Mouse (Mus musculus) urinary bladder, adult 18-20 months (tissue): Measurements from ENCODE around the gene Lyrm7.
"Not testable (repeated sequence)": the region's sequence is repeated elsewhere in the genome, so short reads cannot be mapped to it uniquely, and the experiment has no call there.

ENCODE experiments used
- DNase-seq, 2 experiments: peaks; one replicate each; pipeline ENCODE4 v3.0.0; 2022; ENCODE audit warnings: low spot score in 2 of 2, mixed read lengths in 2 of 2

Lyrm7 gene

DNA sequence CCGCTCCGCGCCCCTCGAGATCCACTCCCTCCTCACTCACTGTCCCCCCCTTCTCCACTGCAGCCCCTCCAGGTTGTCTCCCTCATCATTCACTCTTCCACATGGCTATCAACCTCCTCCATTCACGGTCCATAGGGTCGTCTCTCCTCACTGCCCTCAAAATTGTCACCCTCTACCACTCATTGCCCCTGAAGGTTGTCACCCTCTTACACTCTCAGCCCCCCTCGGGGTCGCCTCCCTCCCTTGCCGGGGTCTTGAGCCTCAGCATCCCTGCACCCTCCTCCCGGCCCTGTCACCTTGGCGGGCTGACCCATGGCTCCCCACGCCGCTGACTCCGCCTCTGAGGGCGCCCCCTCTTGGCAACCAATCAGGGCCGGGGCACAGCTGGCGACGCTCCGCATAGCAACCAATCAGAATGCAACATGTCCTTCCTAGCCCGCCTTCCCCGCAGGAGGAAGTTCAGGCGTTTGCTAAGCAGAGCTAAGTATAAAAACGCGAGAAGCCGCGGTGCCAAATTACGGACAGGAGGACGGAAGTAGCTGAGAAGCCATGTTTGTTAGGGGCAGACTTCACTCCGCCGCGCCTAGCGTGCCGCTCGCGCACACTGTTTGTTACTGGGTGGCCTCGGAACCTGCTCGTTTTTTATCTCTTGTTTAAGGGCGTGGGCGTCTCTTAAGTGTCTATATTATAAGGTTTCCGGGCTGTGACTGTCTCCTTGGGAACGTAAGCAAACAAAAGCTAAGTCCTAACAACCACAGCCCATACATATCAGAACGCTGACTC, at the start of gene Lyrm7:
Gene Lyrm7, minus strand, starts transcription at position 661 of the 783 bp plus-strand sequence.
- peak; percentile 91 to 95 for DNase-seq

DNA sequence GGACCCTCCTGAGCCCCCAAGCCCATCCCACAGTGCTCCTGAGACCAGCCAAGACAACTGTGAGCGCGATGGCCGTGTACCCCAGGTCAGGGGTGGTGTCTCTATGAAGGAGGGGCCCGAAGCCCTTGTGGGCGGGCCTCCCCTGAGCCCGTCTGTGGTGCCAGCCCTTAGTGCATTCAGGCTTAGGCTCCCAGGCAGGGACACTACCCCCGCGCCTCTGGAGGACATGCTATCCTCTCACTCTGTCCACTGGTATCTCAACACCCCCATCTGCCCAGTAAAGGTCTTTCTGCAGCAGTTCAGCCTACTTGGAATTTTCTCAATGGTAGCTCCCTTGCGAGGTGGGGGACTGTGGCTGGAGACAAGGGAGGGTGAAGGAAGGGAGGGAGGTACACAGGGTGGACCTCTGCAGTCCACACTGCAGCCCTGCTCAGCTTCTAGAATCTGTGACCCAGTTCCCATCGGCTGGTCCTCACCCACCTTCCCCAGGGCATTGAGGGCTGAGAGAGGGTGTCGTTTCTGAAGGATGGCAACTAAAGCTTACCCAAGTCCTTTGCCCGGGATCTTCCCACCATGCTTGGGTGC, 49.5 kb upstream of the Lyrm7 start:
- no peak for DNase-seq

DNA sequence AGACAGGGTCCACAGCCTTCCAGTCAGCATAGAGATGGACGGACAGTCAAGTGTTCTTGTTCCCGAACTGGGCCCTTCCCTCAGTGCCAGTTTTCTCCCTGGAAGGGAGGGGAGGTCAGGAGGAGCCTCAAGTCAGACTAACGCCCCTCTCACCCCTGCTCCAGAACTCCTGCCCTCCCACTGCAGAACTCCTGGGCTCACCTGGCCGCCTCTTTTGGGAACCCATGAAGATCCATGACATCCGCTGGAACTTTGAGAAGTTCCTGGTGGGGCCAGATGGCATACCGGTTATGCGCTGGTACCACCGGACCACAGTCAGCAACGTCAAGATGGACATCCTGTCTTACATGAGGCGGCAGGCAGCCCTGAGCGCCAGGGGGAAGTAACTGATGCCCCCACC, 48.6 kb upstream of the Lyrm7 start:
- DNase-seq, result no peak

DNA sequence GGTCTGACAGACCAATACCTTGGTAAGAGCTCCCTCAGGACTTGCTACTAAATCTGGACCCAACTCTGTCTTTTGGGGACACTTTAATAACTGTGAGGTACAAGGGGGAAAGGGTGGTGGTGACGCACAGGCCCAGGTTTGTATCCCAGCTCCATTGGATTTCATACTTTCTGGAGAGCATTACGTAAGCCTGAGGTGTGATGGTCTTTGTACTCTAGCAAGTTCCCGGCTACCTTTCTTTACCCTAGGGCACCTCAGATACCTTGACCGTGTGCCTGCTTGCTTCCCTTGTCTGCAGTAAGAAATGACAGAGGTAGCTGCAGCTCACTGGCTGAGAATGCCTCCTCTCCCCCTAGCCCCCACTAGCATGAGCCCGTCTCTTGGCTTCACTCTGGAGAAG, 46.5 kb upstream of the Lyrm7 start:
- no peak for DNase-seq

DNA sequence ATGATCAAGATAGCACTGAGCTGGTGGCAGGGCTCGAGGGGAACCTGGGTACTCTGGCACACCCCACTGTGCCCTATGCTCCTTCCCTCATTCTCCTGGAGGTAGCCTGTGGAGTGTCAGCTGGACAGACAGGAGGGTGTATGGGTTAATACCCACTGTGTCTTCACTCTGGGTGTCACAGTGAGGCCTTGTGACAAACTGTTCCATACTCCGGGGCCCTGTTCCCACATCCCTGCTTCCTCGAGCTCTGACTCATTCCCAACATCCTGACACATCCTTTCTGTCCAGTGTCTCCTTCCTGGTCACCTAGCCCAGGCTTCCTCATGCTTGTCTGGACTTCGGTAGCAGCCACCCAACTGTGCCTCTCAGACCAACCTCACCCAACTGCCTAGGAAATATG, 45.8 kb upstream of the Lyrm7 start:
- no peak for DNase-seq

DNA sequence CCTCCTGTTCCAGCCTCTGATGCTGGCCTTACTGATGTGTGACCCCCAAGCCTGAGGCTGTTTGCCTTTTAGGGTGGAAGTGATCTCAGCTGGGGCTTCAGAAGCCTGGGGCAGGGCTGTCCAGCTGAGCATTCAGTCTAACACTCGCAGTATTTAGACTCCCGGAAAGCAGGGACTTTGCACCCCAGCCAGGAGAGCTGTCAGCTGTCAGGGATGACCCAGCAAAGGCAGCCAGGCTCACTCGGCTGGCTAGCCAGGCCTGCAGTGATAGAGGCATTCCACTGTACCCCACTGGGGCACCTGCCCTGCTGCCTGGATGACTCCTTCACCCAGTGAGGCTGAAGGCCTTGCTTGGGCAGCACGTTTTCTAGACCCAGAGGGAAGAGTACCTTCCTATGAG, 45.2 kb upstream of the Lyrm7 start:
- DNase-seq, result no peak

DNA sequence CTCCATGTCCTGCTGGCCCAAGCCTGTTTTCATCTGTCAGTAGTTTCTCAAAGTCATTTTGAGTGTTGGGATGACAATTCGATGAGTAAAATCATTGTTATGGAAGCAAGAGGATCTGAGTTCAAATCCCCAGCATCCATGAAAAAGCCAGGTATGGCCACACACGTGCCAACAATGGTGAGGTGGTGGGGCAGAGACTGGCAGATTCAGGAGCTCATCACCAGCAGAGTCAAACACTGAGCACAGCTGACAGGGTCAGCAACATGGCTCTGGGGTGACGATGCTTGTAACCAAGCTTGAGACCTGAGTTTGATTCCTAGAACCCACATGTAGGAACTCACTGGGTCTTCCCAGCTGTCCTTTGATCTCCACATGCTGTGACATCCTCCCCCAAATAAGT, 44.4 kb upstream of the Lyrm7 start:
- no peak for DNase-seq

DNA sequence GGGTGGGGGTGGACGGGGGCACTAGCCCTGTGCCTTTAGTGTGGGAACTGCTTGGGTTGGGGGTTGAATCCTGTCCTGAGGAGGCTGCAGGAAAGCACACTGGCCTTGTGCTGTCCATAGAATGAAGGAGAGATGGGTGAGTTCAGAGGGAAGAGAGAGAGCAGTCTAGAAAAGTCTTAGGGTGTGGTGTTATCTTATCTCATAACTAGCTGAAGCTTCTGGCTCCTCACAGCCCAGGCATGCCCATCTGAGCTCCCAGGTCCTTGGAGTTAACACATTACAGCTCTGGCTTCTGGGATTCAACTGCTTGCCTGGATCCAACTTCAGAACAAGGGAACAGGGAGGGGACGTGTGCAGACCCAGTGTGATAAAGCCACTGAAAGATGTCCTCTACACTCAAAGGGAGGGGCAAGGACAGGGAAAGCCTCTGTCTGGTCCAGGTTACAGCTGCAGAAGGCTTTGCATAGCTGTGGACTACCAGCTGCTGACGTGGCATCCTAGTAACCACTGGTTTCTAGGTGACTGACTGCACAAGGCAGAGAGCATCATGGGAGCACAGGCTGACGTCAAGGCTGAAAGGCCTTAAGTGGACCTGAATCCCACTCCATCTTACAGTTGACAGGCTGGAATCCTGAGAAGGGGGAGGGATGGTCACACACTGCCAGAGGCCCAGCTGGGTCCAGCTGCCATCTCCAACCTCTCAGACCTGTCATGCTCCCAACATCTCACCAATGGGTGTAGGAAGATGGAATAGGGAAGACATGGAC, 43.4 kb upstream of the Lyrm7 start:
- no peak for DNase-seq

DNA sequence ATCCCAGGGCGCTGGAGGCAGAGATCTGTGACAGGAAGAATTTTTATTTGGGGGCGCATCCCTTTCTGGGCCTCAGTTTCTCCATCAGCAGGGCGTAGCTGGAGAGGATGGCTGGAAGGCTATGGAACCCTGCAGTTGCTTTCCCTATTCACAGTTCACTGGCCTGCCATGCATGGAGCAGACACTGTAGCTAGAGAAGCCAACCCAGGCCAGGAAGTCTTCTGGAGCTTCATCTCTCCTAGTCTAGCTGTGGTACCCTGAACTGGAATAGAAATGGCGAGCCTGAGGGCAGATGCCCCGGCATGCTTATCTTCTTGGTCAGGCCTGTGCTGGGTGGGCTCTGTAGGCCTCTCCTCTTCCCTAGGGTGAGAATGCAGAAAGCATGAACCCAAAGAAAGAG, 42.6 kb upstream of the Lyrm7 start:
- DNase-seq, result no peak

DNA sequence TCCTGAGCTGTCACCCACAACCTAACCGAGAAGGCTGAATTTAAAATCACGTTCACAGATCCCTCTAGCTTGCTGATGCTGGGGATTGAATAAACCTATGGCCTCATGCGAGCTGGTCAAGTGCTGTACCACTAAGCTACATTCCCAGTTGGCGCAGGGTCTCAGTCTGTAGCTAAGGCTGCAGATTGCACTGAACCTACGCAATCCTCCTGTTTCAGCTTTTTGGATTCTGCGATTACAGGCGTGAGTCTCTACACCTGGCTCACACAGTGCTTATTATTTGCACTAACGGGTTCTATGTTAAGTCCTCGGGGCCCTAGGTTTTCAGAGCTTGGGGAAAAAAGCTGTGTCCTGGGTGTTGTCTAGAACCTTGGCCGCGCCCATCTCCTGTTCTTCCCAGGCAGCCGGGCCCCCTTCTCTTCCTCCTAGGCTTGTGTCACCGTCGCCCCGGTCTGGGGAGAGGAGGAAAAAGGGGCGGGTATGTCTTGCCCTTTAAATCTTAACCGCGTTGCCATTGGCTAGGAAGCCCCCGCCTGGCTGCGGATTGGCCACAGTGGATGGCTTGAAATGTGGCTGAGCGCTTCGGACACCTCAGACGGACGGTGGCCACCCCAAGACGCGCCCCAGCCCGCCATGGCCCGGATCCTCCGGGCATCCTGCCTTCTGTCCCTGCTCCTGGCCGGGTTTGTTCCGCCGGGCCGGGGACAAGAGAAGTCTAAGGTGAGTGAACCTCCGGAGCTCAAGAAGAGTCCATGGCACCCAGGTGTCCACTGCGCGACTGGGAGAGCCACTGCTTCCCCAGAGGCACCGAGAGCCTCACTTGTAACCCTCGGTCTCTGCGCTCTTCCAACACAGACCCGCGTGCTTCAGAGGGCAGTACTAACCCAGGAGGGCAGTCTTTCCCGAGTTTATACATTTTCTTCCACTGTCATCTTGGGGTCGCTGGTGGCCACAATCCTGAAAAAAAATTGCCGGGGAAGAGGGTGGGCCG, 41.9 kb upstream of the Lyrm7 start, which contains the start of gene Gpx3:
Gene Gpx3, plus strand, starts transcription at position 121 of the 991 bp plus-strand sequence.
- peak; percentile 36 to 69 for DNase-seq

DNA sequence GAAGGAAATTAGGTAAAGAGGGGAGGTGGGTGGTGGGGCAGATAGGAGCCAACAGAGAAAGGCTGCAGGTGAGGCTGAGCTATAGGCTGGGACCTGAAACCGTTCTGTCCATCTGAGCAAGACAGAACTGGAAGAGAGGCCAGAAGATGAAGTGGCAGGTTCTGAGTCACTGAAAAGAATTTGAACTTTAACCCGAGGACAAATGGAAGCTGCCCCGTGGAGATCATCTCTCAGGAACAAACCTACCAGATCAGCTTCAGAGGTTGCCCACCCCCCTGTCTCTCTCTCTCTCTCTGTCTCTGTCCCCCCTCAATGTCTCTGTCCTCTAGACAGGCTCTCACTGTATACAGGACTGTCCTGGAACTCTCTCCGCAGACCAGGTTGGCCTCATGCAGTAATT, 38.9 kb upstream of the Lyrm7 start:
- DNase-seq, result no peak

DNA sequence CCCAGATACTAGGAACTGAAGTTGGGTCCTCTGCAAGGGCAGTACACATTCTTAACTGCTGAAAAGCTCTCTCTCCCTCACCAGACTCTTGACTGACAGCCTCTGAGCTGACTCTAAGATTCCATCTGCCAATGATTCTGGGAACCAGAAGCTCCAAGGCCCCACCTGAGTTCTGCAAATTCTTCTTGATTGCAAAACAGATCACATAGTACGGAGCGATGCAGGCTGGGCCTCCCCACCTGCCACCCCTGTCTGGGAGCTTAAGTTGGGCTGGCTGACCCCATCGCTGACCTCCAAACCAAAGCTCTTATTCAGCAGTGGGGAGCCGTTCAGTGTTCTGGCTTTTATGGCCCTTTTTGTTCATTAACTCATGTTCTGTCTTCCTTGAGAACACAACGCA, 36.8 kb upstream of the Lyrm7 start:
- no peak for DNase-seq

DNA sequence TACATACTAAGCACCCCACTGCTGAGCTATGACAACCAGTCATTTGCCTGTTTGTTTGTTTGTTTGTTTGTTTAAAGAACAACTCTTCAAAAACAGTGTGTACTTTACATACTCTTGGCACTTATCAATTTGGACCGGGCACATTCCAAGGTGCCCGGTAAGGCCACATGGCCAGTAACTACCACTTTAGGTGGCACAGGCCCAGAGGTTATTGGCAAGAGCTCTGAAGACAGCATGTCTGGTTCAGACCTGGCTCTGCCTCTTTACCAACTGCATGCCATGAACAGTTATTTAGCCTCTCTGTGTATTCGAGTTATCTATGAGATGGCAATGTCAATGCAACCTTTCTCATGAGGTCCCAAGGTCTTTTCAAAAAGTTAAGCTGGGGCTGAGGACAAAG, 35.9 kb upstream of the Lyrm7 start:
- not testable (repeated sequence) for DNase-seq

DNA sequence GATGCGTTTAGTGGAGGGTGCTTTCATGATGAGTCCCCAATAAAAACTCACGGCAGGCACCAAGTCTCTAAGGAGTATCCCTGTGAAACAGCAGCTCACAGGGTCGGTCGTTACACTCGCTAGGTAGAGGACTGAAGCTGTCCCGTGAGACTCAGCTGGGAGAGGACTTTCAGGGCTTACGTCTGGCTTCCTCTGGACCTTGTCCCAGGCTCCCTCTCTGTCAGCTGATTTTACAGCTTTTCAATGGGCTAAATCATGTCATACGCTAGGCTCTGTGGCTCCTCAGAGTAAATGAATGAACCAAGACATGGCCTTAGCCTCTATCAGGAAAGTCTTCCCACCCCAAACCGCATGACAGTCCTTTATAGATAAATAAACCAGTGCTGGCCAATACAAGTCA, 33.9 kb upstream of the Lyrm7 start:
- no peak for DNase-seq

DNA sequence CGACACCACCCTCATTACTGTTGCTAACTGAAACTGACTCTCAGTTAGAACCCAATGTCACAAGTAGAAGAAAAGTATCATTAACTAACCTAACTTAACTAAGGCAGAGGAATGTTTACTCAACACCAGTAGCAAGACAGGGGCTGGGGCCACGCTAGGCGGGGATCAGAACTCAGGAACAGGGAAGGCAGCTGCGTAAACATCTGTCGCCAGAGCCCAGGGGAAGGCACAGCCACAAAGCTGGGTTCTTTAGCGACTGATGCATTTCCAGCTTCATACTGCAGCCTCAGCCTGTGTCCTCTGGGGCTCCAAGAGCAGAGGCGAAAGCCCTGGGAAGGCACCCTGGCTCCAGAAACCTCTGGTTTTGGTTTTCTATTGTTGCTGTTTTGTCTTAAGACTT, 31.4 kb upstream of the Lyrm7 start:
- no peak for DNase-seq

DNA sequence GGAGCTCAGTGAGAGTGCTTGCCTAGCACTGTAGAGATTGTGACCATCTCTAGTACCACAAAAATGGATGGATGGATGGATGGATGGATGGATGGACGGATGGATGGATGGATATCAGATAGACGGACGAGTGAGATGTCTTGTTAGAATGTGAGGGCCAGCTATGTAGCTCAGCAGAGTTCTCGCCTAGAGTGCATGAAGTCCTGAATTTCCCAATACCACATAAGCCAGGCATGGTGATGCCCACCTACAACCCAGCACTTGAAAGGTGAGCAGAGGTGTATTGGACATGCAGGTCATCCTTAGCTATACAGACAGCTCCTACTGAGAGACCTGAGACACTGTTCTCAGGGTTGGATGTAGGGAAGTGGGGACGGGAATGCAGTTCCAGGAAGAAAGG, 30.6 kb upstream of the Lyrm7 start:
- DNase-seq, result no peak

DNA sequence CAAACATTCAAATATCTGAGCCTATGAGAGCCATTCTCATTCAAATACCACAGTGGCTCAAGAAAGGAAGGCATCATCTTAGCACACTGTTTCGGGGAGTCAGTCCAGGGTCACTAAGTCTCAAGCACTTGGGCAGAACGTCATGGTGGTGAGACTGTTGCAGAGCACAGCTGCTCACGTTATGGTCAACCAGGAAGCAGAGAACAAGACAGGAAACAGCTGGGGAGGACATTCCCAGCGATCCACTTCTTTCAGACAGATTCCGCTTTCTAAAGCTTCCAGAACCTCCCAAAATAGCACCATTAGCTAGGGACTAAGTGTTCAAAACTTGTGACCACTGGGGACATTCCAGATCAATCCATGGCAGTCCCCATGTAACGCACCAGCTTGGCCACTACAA, 27.2 kb upstream of the Lyrm7 start:
- no peak for DNase-seq

DNA sequence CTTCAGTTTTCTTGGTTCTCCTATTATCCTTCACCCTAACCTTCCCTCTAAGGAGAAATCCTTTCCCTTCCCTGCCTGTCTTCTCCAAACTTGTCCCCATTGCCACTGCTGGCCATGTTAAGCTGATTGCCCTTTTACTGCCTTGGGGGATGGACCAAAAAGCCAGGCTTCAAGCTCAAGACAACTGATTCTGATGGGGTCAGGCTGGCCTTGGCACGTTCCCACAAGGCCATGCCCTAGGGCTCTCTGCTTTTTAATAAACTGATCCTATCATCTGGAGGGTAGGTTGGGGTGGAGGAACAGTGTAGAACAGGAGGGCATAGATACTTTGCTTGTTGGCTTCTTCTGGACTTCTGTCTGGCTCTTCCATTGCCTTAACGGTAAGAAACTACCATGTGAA, 24.7 kb upstream of the Lyrm7 start:
- DNase-seq, result no peak

DNA sequence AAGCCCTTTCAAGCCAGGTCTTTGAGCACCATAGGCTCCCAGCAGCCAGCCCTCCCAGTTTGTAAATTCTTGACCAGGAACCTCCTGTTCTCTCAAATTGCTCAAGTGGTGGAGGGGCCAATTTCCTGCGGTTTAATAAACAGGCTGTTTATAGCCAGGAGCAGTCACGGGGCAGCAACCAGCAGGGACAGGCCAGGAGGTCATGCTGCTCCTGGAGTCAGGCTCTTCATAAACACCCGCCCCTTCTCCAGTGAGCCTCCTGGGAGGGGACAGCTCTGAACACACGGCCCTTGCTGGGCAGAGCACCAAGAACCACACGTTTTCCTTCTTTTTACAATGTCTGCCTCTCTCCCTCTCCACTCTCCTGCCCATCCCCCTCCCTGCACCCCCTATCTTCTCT, 24.2 kb upstream of the Lyrm7 start:
- DNase-seq, result peak in 1 of 2 experiments; percentile 60

DNA sequence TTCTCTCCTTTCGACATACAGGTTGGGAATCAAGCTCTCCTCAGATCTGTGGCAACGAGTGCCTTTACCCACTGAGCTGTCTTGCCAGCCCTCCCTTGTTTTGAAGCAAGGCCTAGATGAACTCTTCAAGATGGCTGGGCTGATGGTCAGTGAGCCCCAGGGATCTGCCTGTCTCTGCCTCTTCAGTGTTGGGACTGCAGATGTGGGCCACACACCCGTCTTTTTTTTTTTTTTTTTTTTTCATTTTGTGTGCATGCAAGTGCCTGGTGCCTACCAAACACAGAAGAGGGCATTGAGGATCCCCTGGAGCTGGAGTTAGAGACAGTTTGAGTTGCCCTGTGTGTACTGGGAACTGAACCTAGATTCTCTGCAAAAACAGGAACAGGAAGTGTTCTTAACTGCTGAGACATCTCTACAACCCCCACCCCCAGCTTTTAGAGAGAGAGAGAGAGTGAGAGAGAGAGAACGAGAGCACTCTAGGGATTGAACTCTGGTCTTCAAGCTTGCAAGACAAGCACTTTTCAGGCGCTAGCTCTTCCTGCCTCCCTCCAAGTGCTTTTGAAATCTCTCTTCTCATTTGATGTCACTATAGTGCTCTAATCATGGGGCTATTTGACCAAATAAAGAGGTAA, 23.6 kb upstream of the Lyrm7 start:
- DNase-seq, result no peak

DNA sequence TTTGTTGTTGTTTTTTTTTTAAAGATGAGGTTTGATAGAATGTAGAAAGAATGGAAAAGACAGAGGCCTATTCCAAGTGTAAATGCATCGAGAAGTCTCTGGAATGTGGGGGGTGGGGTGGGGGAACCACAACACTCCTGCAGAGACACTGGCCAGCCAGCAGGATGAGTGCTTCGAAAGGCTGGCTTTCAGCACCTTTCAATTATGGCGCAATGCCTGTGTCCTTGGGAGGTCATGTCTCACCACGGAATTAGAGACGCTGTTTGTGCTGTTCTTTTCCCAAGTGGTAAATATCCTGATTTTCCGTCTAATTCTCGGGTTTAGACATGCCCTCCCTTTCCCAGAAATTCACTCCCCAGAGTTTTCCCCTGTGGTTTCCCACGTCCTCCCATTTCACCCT, 22.0 kb upstream of the Lyrm7 start:
- no peak for DNase-seq
